Mouse (Mus musculus) NIH3T3 (cell line): ENCODE measurements around the gene Adgrg4.

Source experiments
- DNase-seq: peaks from one replicate; pipeline ENCODE4 v3.0.0-alpha.2; 2012; ENCODE audit warnings: low read depth

Gene Adgrg4

GRCm38 (mm10) chrX:56869863-56870262 lies at the start of gene Adgrg4:
Adgrg4 (plus strand) TSS chrX:56870163.
- no peak for DNase-seq

GRCm38 (mm10) chrX:56821765-56822603 lies 48.0 kb upstream of the Adgrg4 start, which contains the start of gene Map7d3:
Map7d3 (minus strand) TSS chrX:56822326.
- DNase-seq = peak; percentile 33

GRCm38 (mm10) chrX:56827492-56827891 lies 42.5 kb upstream of the Adgrg4 start:
- no peak for DNase-seq

- DNase-seq = no peak
Observed at GRCm38 (mm10) chrX:56835842-56836241, 34.1 kb upstream of the Adgrg4 start.

- peak; percentile 58 for DNase-seq
Observed at GRCm38 (mm10) chrX:56839369-56839768, 30.6 kb upstream of the Adgrg4 start.

GRCm38 (mm10) chrX:56841255-56841654 lies 28.7 kb upstream of the Adgrg4 start:
- DNase-seq = peak; percentile 2

- no peak for DNase-seq
Observed at GRCm38 (mm10) chrX:57012891-57013290, 142.9 kb downstream of the Adgrg4 start.

GRCm38 (mm10) chrX:57042774-57043173 lies 172.8 kb downstream of the Adgrg4 start, which contains the start of gene Brs3:
Brs3 (plus strand) TSS chrX:57043074.
- no peak for DNase-seq

- no peak for DNase-seq
Observed at GRCm38 (mm10) chrX:57043869-57044268, 173.9 kb downstream of the Adgrg4 start.
